Mouse (Mus musculus) forebrain, embryonic 15.5 days (tissue): ENCODE results near the gene Prrx1. TPM values are rescaled to one million over a fixed set of nuclear protein-coding genes. Genes with fewer than 3 reads are reported as not detected.

Source experiments
- ATAC-seq: fragments of 200-750 bp; cut with Nextera tagmentation; replicated peaks from 2 replicates; pipeline ENCODE4 v1.8.0; 2017; ENCODE audit warnings: mild to moderate bottlenecking, moderate TSS enrichment, moderate library complexity
- H3K27ac ChIP-seq: fragments of 300-500 bp; sonication (generic); replicated peaks from 2 replicates; pipeline ENCODE4 v1.5.1; 2015; ENCODE audit warnings: mild to moderate bottlenecking, inconsistent platforms
- H3K27me3 ChIP-seq: fragments of 300-500 bp; sonication (generic); 2 replicates; pipeline ENCODE4 v1.6.1; 2015; ENCODE audit warnings: inconsistent platforms
- H3K36me3 ChIP-seq: fragments of 300-500 bp; sonication (generic); 2 replicates; pipeline ENCODE4 v1.6.1; 2015; ENCODE audit warnings: mild to moderate bottlenecking, inconsistent platforms
- H3K4me1 ChIP-seq: fragments of 300-500 bp; sonication (generic); 2 replicates; pipeline ENCODE4 v1.6.1; 2015; ENCODE audit warnings: inconsistent platforms
- H3K4me2 ChIP-seq: fragments of 300-500 bp; sonication (generic); replicated peaks from 2 replicates; pipeline ENCODE4 v1.6.1; 2015; ENCODE audit warnings: mild to moderate bottlenecking, inconsistent platforms
- H3K4me3 ChIP-seq: fragments of 300-500 bp; sonication (generic); 2 replicates; pipeline ENCODE4 v1.5.1; 2015; ENCODE audit warnings: mild to moderate bottlenecking, inconsistent platforms
- H3K9ac ChIP-seq: fragments of 300-500 bp; sonication (generic); replicated peaks from 2 replicates; pipeline ENCODE4 v1.6.1; 2015; ENCODE audit warnings: mild to moderate bottlenecking, inconsistent platforms
- H3K9me3 ChIP-seq: fragments of 300-500 bp; sonication (generic); 2 replicates; pipeline ENCODE4 v1.6.1; 2016; ENCODE audit warnings: inconsistent platforms
- WGBS: fragments of 180-500 bp; shearing (Covaris S2); methylation state at CpG from one replicate; pipeline ENCODE4 v1.1.7; 2015; ENCODE audit warnings: mixed read lengths; 5-methylcytosine and 5-hydroxymethylcytosine counted together
- polyA plus RNA-seq: library from polyadenylated mRNA; unstranded; fragments of >200 nt; fragmentation: Nextera tagmentation; extraction: Ambion mirVana; gene quantifications from 2 replicates; pipeline ENCODE4 v1.2.1, GENCODE M21; 2015

Gene Prrx1
- polyA plus RNA-seq, 1 experiment from 2014 or later = 4.0 TPM

- no peak overlapping the region for H3K27ac ChIP-seq
- no peaks in the 10 kb centered on the region for H3K27me3 ChIP-seq
- no peaks in the 10 kb centered on the region for H3K9me3 ChIP-seq
- no peaks in the 10 kb centered on the region for H3K4me1 ChIP-seq
- ATAC-seq = no peak
- H3K4me2 ChIP-seq = no peak overlapping the region
- no peak overlapping the region for H3K9ac ChIP-seq
- no peaks in the 10 kb centered on the region for H3K36me3 ChIP-seq
- H3K4me3 ChIP-seq = no peak overlapping the region
- WGBS = 89% methylated on average over 1 of the region's 1 CpGs
Observed at GRCm38 (mm10) chr1:163251766-163252165, 61.7 kb downstream of the Prrx1 start.

GRCm38 (mm10) chr1:163238950-163239349 is 74.6 kb downstream of the Prrx1 start:
- Histone ChIP-seq H3K9ac (no peak overlapping the region), H3K4me1 (no peaks in the 10 kb centered on the region), H3K27ac (no peak overlapping the region), H3K9me3 (no peaks in the 10 kb centered on the region), H3K4me3 (no peak overlapping the region), H3K27me3 (no peaks in the 10 kb centered on the region), H3K4me2 (no peak overlapping the region), H3K36me3 (no peaks in the 10 kb centered on the region)
- no peak for ATAC-seq
- WGBS = 64% methylated on average over 4 of the region's 4 CpGs

GRCm38 (mm10) chr1:163231230-163231629 is 82.3 kb downstream of the Prrx1 start:
- Histone ChIP-seq H3K4me1 (no peaks in the 10 kb centered on the region), H3K36me3 (no peaks in the 10 kb centered on the region), H3K4me3 (no peak overlapping the region), H3K9me3 (no peaks in the 10 kb centered on the region), H3K4me2 (no peak overlapping the region), H3K27ac (no peak overlapping the region), H3K9ac (no peak overlapping the region), H3K27me3 (no peaks in the 10 kb centered on the region)
- 81% methylated on average over 3 of the region's 3 CpGs for WGBS
- ATAC-seq = no peak

GRCm38 (mm10) chr1:163226271-163226670 is 87.2 kb downstream of the Prrx1 start:
- H3K4me1 ChIP-seq = no peaks in the 10 kb centered on the region
- no peak overlapping the region for H3K4me3 ChIP-seq
- no peak overlapping the region for H3K4me2 ChIP-seq
- H3K27ac ChIP-seq = no peak overlapping the region
- no peaks in the 10 kb centered on the region for H3K9me3 ChIP-seq
- no peaks in the 10 kb centered on the region for H3K36me3 ChIP-seq
- no peaks in the 10 kb centered on the region for H3K27me3 ChIP-seq
- H3K9ac ChIP-seq = no peak overlapping the region
- 93% methylated on average over 4 of the region's 4 CpGs for whole genome bisulfite sequencing
- no peak for ATAC-seq

GRCm38 (mm10) chr1:163221767-163222166 is 91.7 kb downstream of the Prrx1 start:
- WGBS = 97% methylated on average over 1 of the region's 1 CpGs
- no peaks in the 10 kb centered on the region for H3K9me3 ChIP-seq
- ATAC-seq = no peak
- H3K4me1 ChIP-seq = no peaks in the 10 kb centered on the region
- no peak overlapping the region for H3K27ac ChIP-seq
- no peaks in the 10 kb centered on the region for H3K27me3 ChIP-seq
- H3K36me3 ChIP-seq = no peaks in the 10 kb centered on the region
- no peak overlapping the region for H3K9ac ChIP-seq
- no peak overlapping the region for H3K4me3 ChIP-seq
- H3K4me2 ChIP-seq = no peak overlapping the region

GRCm38 (mm10) chr1:163208919-163209867 is 104.3 kb downstream of the Prrx1 start:
- Histone ChIP-seq H3K27me3 (no peaks in the 10 kb centered on the region), H3K36me3 (no peaks in the 10 kb centered on the region), H3K4me3 (no peak overlapping the region), H3K9me3 (no peaks in the 10 kb centered on the region), H3K9ac (no peak overlapping the region), H3K4me1 (no peaks in the 10 kb centered on the region), H3K27ac (no peak overlapping the region), H3K4me2 (no peak overlapping the region)
- 71% methylated on average over 14 of the region's 14 CpGs for WGBS
- no peak for ATAC-seq

- Histone ChIP-seq H3K9me3 (no peaks in the 10 kb centered on the region), H3K36me3 (no peaks in the 10 kb centered on the region), H3K4me2 (no peak overlapping the region), H3K9ac (no peak overlapping the region), H3K4me3 (no peak overlapping the region), H3K27me3 (no peaks in the 10 kb centered on the region), H3K4me1 (no peaks in the 10 kb centered on the region), H3K27ac (no peak overlapping the region)
- ATAC-seq = no peak
- 46% methylated on average over 2 of the region's 2 CpGs for WGBS
Observed at GRCm38 (mm10) chr1:163198767-163199166, 114.7 kb downstream of the Prrx1 start.

- Histone ChIP-seq H3K27ac (no peak overlapping the region), H3K27me3 (no peaks in the 10 kb centered on the region), H3K36me3 (no peaks in the 10 kb centered on the region), H3K9ac (no peak overlapping the region), H3K9me3 (no peaks in the 10 kb centered on the region), H3K4me3 (no peak overlapping the region), H3K4me1 (no peaks in the 10 kb centered on the region), H3K4me2 (no peak overlapping the region)
- 87% methylated on average over 4 of the region's 4 CpGs for WGBS
- no peak for ATAC-seq
Observed at GRCm38 (mm10) chr1:163198059-163198458, 115.5 kb downstream of the Prrx1 start.

Other genes with a start within 250 kb of the Prrx1 start
- gene Mroh9, start 228.0 kb downstream of the Prrx1 start, polyA plus RNA-seq = not detected in 2 replicates
- 24.8 and 27.1 TPM in 2 replicates for gene Gorab, start 90.0 kb upstream of the Prrx1 start, polyA plus RNA-seq